Mouse (Mus musculus): ENCODE measurements at regions not wholly inside any gene's neighbourhood (a gene's known extent, or its start where the extent isn't known, plus 50 kb on each side); places are given as distances from the start of the nearest gene placed in this dataset.
"Not testable (repeated sequence)": the region's sequence is repeated elsewhere in the genome, so short reads cannot be mapped to it uniquely, and the experiment has no call there.

DNA sequence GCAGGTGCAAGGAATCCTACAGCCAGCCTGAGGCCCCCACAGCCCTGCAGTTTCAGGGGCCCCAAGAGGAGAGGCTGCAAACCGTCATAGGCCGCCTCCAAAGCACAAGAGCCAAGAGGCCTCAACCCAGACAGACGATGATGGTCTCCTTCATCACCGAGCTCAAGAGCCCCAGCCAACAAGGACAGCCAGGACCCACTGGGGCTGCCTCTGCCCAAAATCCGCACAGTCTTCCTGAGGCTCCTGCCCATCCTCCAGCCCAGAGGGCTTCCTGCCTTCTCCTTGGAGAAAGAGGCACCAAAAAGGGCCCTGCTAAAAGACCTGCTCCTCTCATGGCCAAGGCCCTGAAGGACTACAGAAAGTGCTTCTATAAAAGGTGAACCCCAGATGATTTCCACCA, 112.3 kb downstream of the Nus1 start:
- H3K4me1 ChIP-seq (ENCODE audit: insufficient read depth, low read length); DNase-seq (ENCODE audit: low spot score); H3K9me3 ChIP-seq (ENCODE audit: low read length); H3K36me3 ChIP-seq (ENCODE audit: insufficient read depth, low read length); H3K27ac ChIP-seq; H3K27me3 ChIP-seq (ENCODE audit: insufficient read depth, low read length); H3K4me2 ChIP-seq (ENCODE audit: low read depth, low read length); ATAC-seq; H3K9ac ChIP-seq (replicated peaks; ENCODE audit: low read length); H3K4me3 ChIP-seq (ENCODE audit: low read length): not testable (repeated sequence)
- WGBS: 94% methylated on average over 3 of the region's 5 CpGs

DNA sequence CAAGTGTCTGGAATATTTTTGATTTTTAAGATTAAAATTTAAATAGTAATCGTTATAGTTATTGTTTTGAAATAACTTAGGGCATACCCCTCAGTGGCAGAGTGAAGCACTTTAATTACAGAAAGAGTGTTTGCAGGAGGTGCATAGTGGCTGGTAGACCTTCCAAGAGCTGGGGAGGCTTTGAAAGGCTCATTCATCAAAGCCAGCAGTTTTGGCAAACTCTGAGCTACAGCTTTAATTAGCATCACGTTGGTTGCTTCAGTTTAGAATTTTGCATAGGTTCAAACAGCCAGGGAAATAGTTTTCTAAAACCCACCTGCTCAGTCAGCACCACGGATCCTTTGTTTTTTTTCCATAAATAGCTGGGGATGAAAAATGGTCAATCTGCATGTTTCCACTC, 113.5 kb downstream of the Nus1 start:
- H3K4me3 ChIP-seq (ENCODE audit: low read length): no peak overlapping the region
- no peak overlapping the region for H3K4me2 ChIP-seq (ENCODE audit: low read depth, low read length)
- 38% methylated on average over 3 of the region's 3 CpGs for WGBS
- ATAC-seq (no peak), DNase-seq (ENCODE audit: low spot score) (peak; percentile 27)
- no peaks in the 10 kb centered on the region for H3K4me1 ChIP-seq (ENCODE audit: insufficient read depth, low read length)
- H3K27me3 ChIP-seq (ENCODE audit: insufficient read depth, low read length): no peaks in the 10 kb centered on the region
- TF ChIP-seq CTCF (IDR thresholded peaks at IDR 0.05; ENCODE audit: low read depth): no peak
- H3K27ac ChIP-seq: no peak overlapping the region
- no peak overlapping the region for H3K9ac ChIP-seq (replicated peaks; ENCODE audit: low read length)
- no peaks in the 10 kb centered on the region for H3K9me3 ChIP-seq (ENCODE audit: low read length)
- H3K36me3 ChIP-seq (ENCODE audit: insufficient read depth, low read length): no peaks in the 10 kb centered on the region

DNA sequence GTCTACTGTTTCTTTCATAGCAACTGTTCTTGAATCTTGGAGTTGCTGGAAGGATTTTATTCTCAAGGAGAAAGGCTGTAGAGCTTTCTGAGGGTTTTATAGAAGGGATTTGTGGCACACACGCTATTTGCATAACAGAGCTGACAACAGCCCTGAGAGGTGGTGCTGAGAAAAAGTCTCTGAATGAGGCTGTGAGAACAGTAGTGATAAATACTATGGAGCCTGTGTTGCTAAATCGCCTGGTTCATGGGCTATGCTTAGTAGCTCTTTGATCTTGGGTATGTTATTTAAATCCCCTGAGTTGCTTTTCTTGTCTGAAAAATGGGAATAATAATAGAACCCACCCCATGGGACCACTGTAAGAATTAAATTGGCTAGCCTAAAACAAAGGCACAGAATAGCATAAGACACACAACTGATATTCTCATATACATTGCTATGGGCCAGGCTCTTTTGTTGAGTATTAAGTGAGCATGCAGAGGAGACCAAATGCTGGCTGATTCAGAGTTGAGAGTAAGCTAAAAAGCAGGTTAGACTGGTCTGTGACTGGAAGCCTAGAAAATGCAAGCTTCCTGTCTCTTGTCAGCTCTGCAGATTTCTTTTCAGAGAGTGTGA, 116.0 kb downstream of the Nus1 start:
- Histone ChIP-seq H3K36me3 (ENCODE audit: insufficient read depth, low read length) (no peaks in the 10 kb centered on the region), H3K9ac (replicated peaks; ENCODE audit: low read length) (no peak overlapping the region), H3K4me3 (ENCODE audit: low read length) (no peak overlapping the region), H3K9me3 (ENCODE audit: low read length) (no peaks in the 10 kb centered on the region), H3K27ac (no peak overlapping the region), H3K4me1 (ENCODE audit: insufficient read depth, low read length) (no peaks in the 10 kb centered on the region), H3K4me2 (ENCODE audit: low read depth, low read length) (no peak overlapping the region), H3K27me3 (ENCODE audit: insufficient read depth, low read length) (no peaks in the 10 kb centered on the region)
- ATAC-seq: no peak
- TF ChIP-seq CTCF (IDR thresholded peaks at IDR 0.05; ENCODE audit: low read depth): no peak
- DNase-seq (ENCODE audit: low spot score): no peak
- WGBS: 15% methylated on average over 2 of the region's 2 CpGs

DNA sequence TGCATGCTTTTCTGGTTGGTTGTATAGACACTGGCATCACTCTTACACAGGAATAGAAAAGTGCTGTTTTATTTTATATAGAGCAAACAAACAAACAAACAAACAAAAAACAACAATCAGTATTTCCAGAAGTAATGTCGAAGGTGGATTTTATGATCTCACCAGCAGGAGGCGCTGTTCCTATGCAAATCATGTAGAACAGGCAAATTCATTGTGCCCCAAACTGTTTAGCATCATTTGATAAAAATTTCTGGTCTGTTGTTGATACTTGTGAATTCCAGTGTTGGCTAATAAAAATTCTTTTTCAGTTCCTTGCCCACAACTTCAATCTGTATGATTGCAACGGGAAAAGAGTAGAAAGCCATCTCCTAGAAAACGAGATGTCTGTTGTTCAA, 116.5 kb downstream of the Nus1 start:
- ATAC-seq (no peak), DNase-seq (ENCODE audit: low spot score) (peak; percentile 74)
- Histone ChIP-seq H3K27me3 (ENCODE audit: insufficient read depth, low read length) (no peaks in the 10 kb centered on the region), H3K9me3 (ENCODE audit: low read length) (no peaks in the 10 kb centered on the region), H3K4me3 (ENCODE audit: low read length) (no peak overlapping the region), H3K27ac (no peak overlapping the region), H3K4me2 (ENCODE audit: low read depth, low read length) (no peak overlapping the region), H3K36me3 (ENCODE audit: insufficient read depth, low read length) (no peaks in the 10 kb centered on the region), H3K4me1 (ENCODE audit: insufficient read depth, low read length) (no peaks in the 10 kb centered on the region), H3K9ac (replicated peaks; ENCODE audit: low read length) (no peak overlapping the region)
- WGBS: 47% methylated on average over 4 of the region's 4 CpGs
- TF ChIP-seq CTCF (IDR thresholded peaks at IDR 0.05; ENCODE audit: low read depth): peak; percentile 84

DNA sequence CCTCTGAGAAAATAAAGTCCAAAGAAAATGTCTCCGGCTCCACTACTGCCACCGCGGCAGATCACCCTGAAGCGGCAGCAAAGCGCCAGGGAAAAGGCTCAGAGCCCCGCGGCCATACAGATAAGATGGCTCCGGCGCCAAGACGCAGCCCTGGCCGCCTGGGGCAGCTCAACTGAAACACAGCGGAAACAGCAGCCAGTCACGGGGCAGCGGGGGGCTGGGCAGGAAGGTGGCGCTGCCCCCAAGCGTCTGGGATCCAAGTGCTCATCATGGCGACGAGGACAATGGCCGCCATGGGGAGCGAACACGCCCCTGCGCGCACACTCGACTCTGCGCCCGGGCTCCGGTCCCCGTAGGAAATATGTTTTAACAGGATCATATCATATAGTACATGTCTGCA, 128.2 kb downstream of the Nus1 start:
- ATAC-seq: no peak
- Histone ChIP-seq H3K9me3 (ENCODE audit: low read length) (no peaks in the 10 kb centered on the region), H3K27ac (no peak overlapping the region), H3K36me3 (ENCODE audit: insufficient read depth, low read length) (no peaks in the 10 kb centered on the region), H3K4me1 (ENCODE audit: insufficient read depth, low read length) (no peaks in the 10 kb centered on the region), H3K27me3 (ENCODE audit: insufficient read depth, low read length) (no peaks in the 10 kb centered on the region), H3K4me3 (ENCODE audit: low read length) (no peak overlapping the region), H3K9ac (replicated peaks; ENCODE audit: low read length) (no peak overlapping the region), H3K4me2 (ENCODE audit: low read depth, low read length) (no peak overlapping the region)
- DNase-seq (ENCODE audit: low spot score): no peak
- 92% methylated on average over 28 of the region's 28 CpGs for WGBS
- no peak for TF ChIP-seq CTCF (IDR thresholded peaks at IDR 0.05; ENCODE audit: low read depth)

DNA sequence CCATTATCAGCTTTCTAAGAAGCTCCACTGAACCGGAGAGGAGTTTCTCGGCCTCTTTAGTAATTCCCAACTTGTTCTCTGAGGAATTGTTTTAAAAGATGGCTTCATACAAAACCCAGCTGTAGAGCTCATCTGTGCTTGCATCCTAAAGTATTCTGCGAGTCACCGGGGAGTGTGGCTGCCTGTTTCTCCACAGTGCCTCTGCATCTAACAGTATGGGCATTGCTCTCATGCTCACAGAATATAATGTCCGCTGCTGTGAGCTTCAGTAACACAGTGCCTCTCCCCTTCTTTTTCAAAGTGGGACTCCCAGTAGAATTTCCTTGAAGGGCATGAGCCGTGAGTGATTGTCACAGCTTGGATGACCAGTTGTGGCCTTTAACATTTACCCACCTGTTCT, 113.0 kb upstream of the Slc35f1 start:
- Histone ChIP-seq H3K4me2 (ENCODE audit: low read depth, low read length) (no peak overlapping the region), H3K9me3 (ENCODE audit: low read length) (no peaks in the 10 kb centered on the region), H3K9ac (replicated peaks; ENCODE audit: low read length) (no peak overlapping the region), H3K27ac (no peak overlapping the region), H3K4me1 (ENCODE audit: insufficient read depth, low read length) (no peaks in the 10 kb centered on the region), H3K4me3 (ENCODE audit: low read length) (no peak overlapping the region), H3K27me3 (ENCODE audit: insufficient read depth, low read length) (no peaks in the 10 kb centered on the region), H3K36me3 (ENCODE audit: insufficient read depth, low read length) (no peaks in the 10 kb centered on the region)
- WGBS: 20% methylated on average over 6 of the region's 6 CpGs
- DNase-seq (ENCODE audit: low spot score): no peak
- TF ChIP-seq CTCF (IDR thresholded peaks at IDR 0.05; ENCODE audit: low read depth): no peak
- no peak for ATAC-seq

DNA sequence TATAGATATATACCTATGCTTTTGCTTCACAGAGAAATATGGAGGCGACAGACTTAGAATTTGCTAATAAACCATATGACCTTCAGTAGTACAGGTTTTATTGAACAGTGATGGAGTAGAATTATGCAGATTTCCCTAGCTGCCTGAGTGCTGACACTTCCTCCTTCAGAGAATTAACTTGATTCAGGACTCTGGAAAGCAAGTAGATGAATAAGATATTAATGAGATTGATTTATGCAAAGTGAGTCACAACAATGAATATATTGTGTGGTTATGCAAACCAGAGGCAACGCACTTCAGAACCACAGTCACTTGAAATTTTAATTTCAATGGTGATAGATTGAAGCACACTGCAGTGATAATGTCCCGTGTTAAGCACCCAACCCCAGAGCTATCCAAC, 112.5 kb upstream of the Slc35f1 start:
- 0 out of 2 replicates have a peak, but pooled peaks have one; percentile 35 for ATAC-seq
- Histone ChIP-seq H3K4me3 (ENCODE audit: low read length) (no peak overlapping the region), H3K9ac (replicated peaks; ENCODE audit: low read length) (no peak overlapping the region), H3K36me3 (ENCODE audit: insufficient read depth, low read length) (no peaks in the 10 kb centered on the region), H3K4me2 (ENCODE audit: low read depth, low read length) (no peak overlapping the region), H3K27ac (no peak overlapping the region), H3K27me3 (ENCODE audit: insufficient read depth, low read length) (no peaks in the 10 kb centered on the region), H3K9me3 (ENCODE audit: low read length) (no peaks in the 10 kb centered on the region), H3K4me1 (ENCODE audit: insufficient read depth, low read length) (no peaks in the 10 kb centered on the region)
- WGBS: 43% methylated on average over 3 of the region's 3 CpGs
- peak; percentile 2 for DNase-seq (ENCODE audit: low spot score)
- TF ChIP-seq CTCF (IDR thresholded peaks at IDR 0.05; ENCODE audit: low read depth): no peak
